Mouse (Mus musculus) E14TG2a.4 (cell line): ENCODE measurements at regions not wholly inside any gene's neighbourhood (a gene's known extent, or its start where the extent isn't known, plus 50 kb on each side); places are given as distances from the start of the nearest gene placed in this dataset.

Source experiments
- CTCF ChIP-seq: conservative IDR thresholded peaks from 2 replicates; pipeline ENCODE4 v1.5.1; 2014; ENCODE audit warnings: low read length
- NANOG ChIP-seq: IDR thresholded peaks from 2 replicates; pipeline ENCODE4 v1.6.1; 2014; ENCODE audit warnings: borderline replicate concordance, low read length, mixed read lengths

GRCm38 (mm10) chr3:17589956-17590546 lies 358.2 kb upstream of the Cypt12 start:
- TF ChIP-seq CTCF (no peak), NANOG (no peak)
